8 mouse cellular contexts compared by ENCODE assay signal in the genomic region with DNA sequence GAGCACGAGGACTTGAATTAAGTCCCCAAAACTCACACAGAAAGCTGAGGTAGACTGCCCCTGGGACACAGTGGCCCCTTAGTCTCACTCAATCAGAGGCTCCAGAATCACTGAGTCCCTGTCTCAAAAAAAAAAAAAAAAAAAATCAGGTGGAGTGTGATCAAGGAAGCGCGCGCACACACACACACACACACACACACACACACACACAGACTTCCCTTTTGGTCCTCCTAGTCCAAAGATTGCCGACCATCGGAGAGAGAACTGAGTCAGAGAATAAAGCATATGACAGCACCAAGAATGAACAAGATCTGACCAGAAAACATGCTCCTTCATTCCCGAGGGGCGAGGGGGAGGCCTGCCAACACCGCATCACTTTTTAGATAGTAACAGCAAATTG. TPM values are rescaled to one million over a fixed set of nuclear protein-coding genes. Genes with fewer than 3 reads are reported as not detected.
A peak's percentile ranks its signal among the peaks of the same experiment; 100 is the strongest.
DNase-seq lines count a peak whose midpoint lies in the region; ATAC-seq and TF ChIP-seq lines count a peak whose summit lies in the region.

No protein-coding gene starts in this region.

- no peaks in the 10 kb centered on the region for H3K9me3 ChIP-seq in erythroblast, embryonic 14.5 days (ENCODE audit: control insufficient read depth, low read length)
- no peaks in the 10 kb centered on the region for H3K9me3 ChIP-seq in forebrain, embryonic 12.5 days
- H3K9me3 ChIP-seq in liver, embryonic 14.5 days (ENCODE audit: control insufficient read depth, low read length), result no peaks in the 10 kb centered on the region

- H3K27me3 ChIP-seq in erythroblast, embryonic 14.5 days (ENCODE audit: control insufficient read depth), result no peaks in the 10 kb centered on the region
- no peaks in the 10 kb centered on the region for H3K27me3 ChIP-seq in forebrain, embryonic 12.5 days
- no peaks in the 10 kb centered on the region for H3K27me3 ChIP-seq in liver, embryonic 14.5 days (ENCODE audit: control insufficient read depth, insufficient read depth, low read length)

- intact Hi-C loops in gastrocnemius, postnatal 14 days (cut with DNase I; ENCODE audit: low total_unique reads), result no loop called here

- no peak for TF ChIP-seq CTCF in liver, embryonic 14.5 days (IDR thresholded peaks at IDR 0.05; ENCODE audit: low read depth)

- peaks cover 37% of the 10 kb centered on the region for H3K36me3 ChIP-seq in erythroblast, embryonic 14.5 days (ENCODE audit: control insufficient read depth)
- H3K36me3 ChIP-seq in forebrain, embryonic 12.5 days (replicated peaks), result peaks cover 6% of the 10 kb centered on the region
- no peaks in the 10 kb centered on the region; the same call in 1 of the 2 replicates for H3K36me3 ChIP-seq in liver, embryonic 14.5 days (replicated peaks; ENCODE audit: control insufficient read depth, insufficient read depth, low read depth)

- peak overlapping the region; percentile 83 for H3K4me3 ChIP-seq in erythroblast, embryonic 14.5 days (replicated peaks)
- peak overlapping the region; percentile 86 for H3K4me3 ChIP-seq in forebrain, embryonic 12.5 days (replicated peaks)
- H3K4me3 ChIP-seq in liver, embryonic 14.5 days (ENCODE audit: insufficient read depth in 1 of 2, low read depth in 2 of 2, low read length in 2 of 2), result peak overlapping the region; percentile 78 to 95; a peak in 3 of 4 replicates

- no peak for TF ChIP-seq EP300 in liver, embryonic 14.5 days (IDR thresholded peaks at IDR 0.05; ENCODE audit: low read depth)

- H3K4me2 ChIP-seq in forebrain, embryonic 12.5 days, result peak overlapping the region; percentile 91
- H3K4me2 ChIP-seq in liver, embryonic 14.5 days (ENCODE audit: low read depth), result peak overlapping the region; percentile 76

- peak overlapping the region; percentile 68; the same call in 1 of the 2 replicates for H3K9ac ChIP-seq in forebrain, embryonic 12.5 days
- H3K9ac ChIP-seq in liver, embryonic 14.5 days (replicated peaks), result peak overlapping the region; percentile 76

- WGBS in forebrain, embryonic 12.5 days, result 86% methylated on average over 9 of the region's 9 CpGs
- WGBS in liver, embryonic 14.5 days (ENCODE audit: insufficient replicate concordance), result 57% methylated on average over 9 of the region's 9 CpGs

- H3K27ac ChIP-seq in forebrain, embryonic 12.5 days, result no peak overlapping the region
- H3K27ac ChIP-seq in liver, embryonic 14.5 days, result no peak overlapping the region

- peak; percentile 60 for DNase-seq in 416B (ENCODE audit: low read depth)
- DNase-seq in liver, embryonic 14.5 days (ENCODE audit: low read depth in 3 of 3, low spot score in 3 of 3), result no peak
- no peak for DNase-seq in spleen, postnatal 4 days (ENCODE audit: low spot score in 2 of 2)
- DNase-seq in urinary bladder, postnatal 4 days (ENCODE audit: low spot score in 2 of 2), result no peak
- no peak for DNase-seq in gastrocnemius, postnatal 14 days

- H3K4me1 ChIP-seq in erythroblast, embryonic 14.5 days (ENCODE audit: control insufficient read depth), result peaks cover 57% of the 10 kb centered on the region
- peaks cover 38% of the 10 kb centered on the region for H3K4me1 ChIP-seq in forebrain, embryonic 12.5 days
- H3K4me1 ChIP-seq in liver, embryonic 14.5 days (replicated peaks; ENCODE audit: control insufficient read depth in 2 of 2, insufficient read depth in 2 of 2, low read length in 1 of 2), result peaks cover 17 to 25% of the 10 kb centered on the region in 2 experiments

- no peak for ATAC-seq in erythroblast, adult 5-6 weeks (replicated peaks; ENCODE audit: low FRiP score, poor library complexity, severe bottlenecking)
- ATAC-seq in forebrain, embryonic 12.5 days (ENCODE audit: low FRiP score), result no peak
- ATAC-seq in liver, embryonic 14.5 days (ENCODE audit: insufficient read depth), result no peak

RNA-seq across cellular contexts. Expression of gene Mbtps1, which starts 1.4 kb away (rescaled TPM):
- 9.2 and 13.4 TPM in 2 replicates for polyA plus RNA-seq in erythroblast, embryonic 14.5 days (2012)
- total RNA-seq in erythroblast, adult 5-6 weeks (2015; ENCODE audit: low replicate concordance), result 36.1 and 41.0 TPM in 2 replicates
- 43.0 and 68.2 TPM in 2 replicates for total RNA-seq in erythroblast, adult 5-6 weeks (2017; ENCODE audit: low replicate concordance)
- polyA plus RNA-seq in forebrain, embryonic 12.5 days (2016; fragmentation: Nextera tagmentation; extraction: Ambion mirVana), result 89.7 and 92.4 TPM in 2 replicates
- polyA plus RNA-seq in liver, embryonic 14.5 days (2012; rRNA removed), result 18.2 and 23.7 TPM in 2 replicates
- 19.6 and 21.4 TPM in 2 replicates for polyA plus RNA-seq in liver, embryonic 14.5 days (2014; fragmentation: Nextera tagmentation; extraction: Ambion mirVana)
- total RNA-seq in gastrocnemius, postnatal 14 days (2021), result 10 to 100 TPM; 37.3 to 39.3 TPM

RNA-seq across cellular contexts. Expression of gene Hsdl1, which starts 17.9 kb away (rescaled TPM):
- polyA plus RNA-seq in erythroblast, embryonic 14.5 days (2012), result 0.80 and 1.4 TPM in 2 replicates
- 2.3 and 7.9 TPM in 2 replicates for total RNA-seq in erythroblast, adult 5-6 weeks (2015; ENCODE audit: low replicate concordance)
- 9.9 and 12.0 TPM in 2 replicates for total RNA-seq in erythroblast, adult 5-6 weeks (2017; ENCODE audit: low replicate concordance)
- polyA plus RNA-seq in forebrain, embryonic 12.5 days (2016; fragmentation: Nextera tagmentation; extraction: Ambion mirVana), result 97.2 and 102 TPM in 2 replicates
- 6.9 and 7.5 TPM in 2 replicates for polyA plus RNA-seq in liver, embryonic 14.5 days (2012; rRNA removed)
- polyA plus RNA-seq in liver, embryonic 14.5 days (2014; fragmentation: Nextera tagmentation; extraction: Ambion mirVana), result 17.0 and 19.3 TPM in 2 replicates
- 10 to 100 TPM; 12.6 to 13.7 TPM for total RNA-seq in gastrocnemius, postnatal 14 days (2021)

RNA-seq across cellular contexts. Expression of gene Dnaaf1, which starts 17.9 kb away (rescaled TPM):
- not detected in 2 replicates for polyA plus RNA-seq in erythroblast, embryonic 14.5 days (2012)
- total RNA-seq in erythroblast, adult 5-6 weeks (2015; ENCODE audit: low replicate concordance), result not detected in 2 replicates
- not detected in 2 replicates for total RNA-seq in erythroblast, adult 5-6 weeks (2017; ENCODE audit: low replicate concordance)
- polyA plus RNA-seq in forebrain, embryonic 12.5 days (2016; fragmentation: Nextera tagmentation; extraction: Ambion mirVana), result 0.21 and 0.26 TPM in 2 replicates
- polyA plus RNA-seq in liver, embryonic 14.5 days (2012; rRNA removed), result 0.03 and 0.06 TPM in 2 replicates
- 0.04 and 0.13 TPM in 2 replicates for polyA plus RNA-seq in liver, embryonic 14.5 days (2014; fragmentation: Nextera tagmentation; extraction: Ambion mirVana)
- not detected for total RNA-seq in gastrocnemius, postnatal 14 days (2021)

RNA-seq across cellular contexts. Expression of gene Taf1c, which starts 47.9 kb away (rescaled TPM):
- polyA plus RNA-seq in erythroblast, embryonic 14.5 days (2012), result 1.8 and 2.2 TPM in 2 replicates
- total RNA-seq in erythroblast, adult 5-6 weeks (2015; ENCODE audit: low replicate concordance), result 2.5 and 8.3 TPM in 2 replicates
- total RNA-seq in erythroblast, adult 5-6 weeks (2017; ENCODE audit: low replicate concordance), result 2.5 and 3.7 TPM in 2 replicates
- 14.7 and 15.9 TPM in 2 replicates for polyA plus RNA-seq in forebrain, embryonic 12.5 days (2016; fragmentation: Nextera tagmentation; extraction: Ambion mirVana)
- polyA plus RNA-seq in liver, embryonic 14.5 days (2012; rRNA removed), result 6.6 and 6.9 TPM in 2 replicates
- 4.7 and 5.2 TPM in 2 replicates for polyA plus RNA-seq in liver, embryonic 14.5 days (2014; fragmentation: Nextera tagmentation; extraction: Ambion mirVana)
- total RNA-seq in gastrocnemius, postnatal 14 days (2021), result 1 to 10 TPM; 3.5 to 3.6 TPM

RNA-seq across cellular contexts. Expression of gene Adad2, which starts 55.4 kb away (rescaled TPM):
- polyA plus RNA-seq in erythroblast, embryonic 14.5 days (2012), result not detected in 2 replicates
- total RNA-seq in erythroblast, adult 5-6 weeks (2015; ENCODE audit: low replicate concordance), result not detected in 2 replicates
- not detected in 2 replicates for total RNA-seq in erythroblast, adult 5-6 weeks (2017; ENCODE audit: low replicate concordance)
- 0.09 and 0.13 TPM in 2 replicates for polyA plus RNA-seq in forebrain, embryonic 12.5 days (2016; fragmentation: Nextera tagmentation; extraction: Ambion mirVana)
- polyA plus RNA-seq in liver, embryonic 14.5 days (2012; rRNA removed), result not detected in 2 replicates
- not detected in 2 replicates for polyA plus RNA-seq in liver, embryonic 14.5 days (2014; fragmentation: Nextera tagmentation; extraction: Ambion mirVana)
- not detected for total RNA-seq in gastrocnemius, postnatal 14 days (2021)
